Mouse (Mus musculus) liver, embryonic 12.5 days (tissue): ENCODE data around the gene Gnai1. TPM values are rescaled to one million over a fixed set of nuclear protein-coding genes. Genes with fewer than 3 reads are reported as not detected.

Experiments used
- ATAC-seq: fragments of 200-750 bp; cut with Nextera tagmentation; 2 replicates; pipeline ENCODE4 v1.8.0; 2017; ENCODE audit warnings: moderate number of reproducible peaks, mild to moderate bottlenecking, moderate library complexity
- H3K27ac ChIP-seq: fragments of 300-500 bp; sonication (generic); 2 replicates; pipeline ENCODE4 v1.5.1; 2016; ENCODE audit warnings: mild to moderate bottlenecking
- H3K27me3 ChIP-seq: fragments of 300-500 bp; sonication (generic); replicated peaks from 2 replicates; pipeline ENCODE4 v1.6.1; 2016; ENCODE audit warnings: mild to moderate bottlenecking, moderate library complexity
- H3K36me3 ChIP-seq: fragments of 300-500 bp; sonication (generic); 2 replicates; pipeline ENCODE4 v1.6.1; 2016; ENCODE audit warnings: mild to moderate bottlenecking, moderate library complexity
- H3K4me1 ChIP-seq: fragments of 300-500 bp; sonication (generic); 2 replicates; pipeline ENCODE4 v1.6.1; 2016
- H3K4me2 ChIP-seq: fragments of 300-500 bp; sonication (generic); 2 replicates; pipeline ENCODE4 v1.6.1; 2016; ENCODE audit warnings: mild to moderate bottlenecking, moderate library complexity
- H3K4me3 ChIP-seq: fragments of 300-500 bp; sonication (generic); 2 replicates; pipeline ENCODE4 v1.5.1; 2016; ENCODE audit warnings: mild to moderate bottlenecking, moderate library complexity
- H3K9ac ChIP-seq: fragments of 300-500 bp; sonication (generic); 2 replicates; pipeline ENCODE4 v1.6.1; 2016; ENCODE audit warnings: mild to moderate bottlenecking, moderate library complexity
- H3K9me3 ChIP-seq: fragments of 300-500 bp; sonication (generic); replicated peaks from 2 replicates; pipeline ENCODE4 v1.6.1; 2016; ENCODE audit warnings: mild to moderate bottlenecking, moderate library complexity
- WGBS: fragments of 180-500 bp; shearing (Covaris S2); methylation state at CpG from one replicate; pipeline ENCODE4 v1.1.7; 2016; ENCODE audit not compliant: insufficient replicate concordance; 5-methylcytosine and 5-hydroxymethylcytosine counted together
- polyA plus RNA-seq: library from polyadenylated mRNA; unstranded; fragments of >200 nt; fragmentation: Nextera tagmentation; extraction: Ambion mirVana; gene quantifications from 2 replicates; pipeline ENCODE4 v1.2.1, GENCODE M21; 2016

Gene Gnai1
- polyA plus RNA-seq, 1 experiment from 2014 or later = 4.2 TPM

DNA sequence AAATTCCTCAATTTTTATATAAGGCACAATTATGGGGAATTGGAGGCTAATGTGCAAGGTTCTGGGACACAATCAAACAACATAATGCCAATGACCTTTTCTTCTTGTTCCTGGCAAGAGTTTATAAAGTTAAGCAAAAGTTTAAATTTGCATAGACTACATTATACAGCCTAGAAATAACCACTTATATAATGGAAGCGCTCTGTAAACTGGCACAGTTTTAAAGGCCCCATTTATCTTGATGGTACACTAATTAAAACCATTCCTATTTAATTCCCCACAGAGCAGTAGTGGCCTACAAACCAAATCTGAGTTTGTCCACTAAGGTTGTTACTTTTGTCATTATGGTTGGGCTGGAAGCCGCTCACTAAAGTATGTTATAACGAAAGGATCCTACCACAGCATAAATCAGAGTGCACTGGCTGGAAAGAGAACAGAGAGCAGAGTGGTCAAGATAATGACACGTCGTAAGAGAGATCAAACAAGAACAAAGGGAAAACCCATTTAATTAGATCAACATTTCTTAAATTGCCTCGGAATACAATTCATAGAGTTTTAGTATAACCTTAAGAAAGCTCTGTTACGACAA is 85.7 kb downstream of the Gnai1 start:
- WGBS = 72% methylated on average over 7 of the region's 7 CpGs

DNA sequence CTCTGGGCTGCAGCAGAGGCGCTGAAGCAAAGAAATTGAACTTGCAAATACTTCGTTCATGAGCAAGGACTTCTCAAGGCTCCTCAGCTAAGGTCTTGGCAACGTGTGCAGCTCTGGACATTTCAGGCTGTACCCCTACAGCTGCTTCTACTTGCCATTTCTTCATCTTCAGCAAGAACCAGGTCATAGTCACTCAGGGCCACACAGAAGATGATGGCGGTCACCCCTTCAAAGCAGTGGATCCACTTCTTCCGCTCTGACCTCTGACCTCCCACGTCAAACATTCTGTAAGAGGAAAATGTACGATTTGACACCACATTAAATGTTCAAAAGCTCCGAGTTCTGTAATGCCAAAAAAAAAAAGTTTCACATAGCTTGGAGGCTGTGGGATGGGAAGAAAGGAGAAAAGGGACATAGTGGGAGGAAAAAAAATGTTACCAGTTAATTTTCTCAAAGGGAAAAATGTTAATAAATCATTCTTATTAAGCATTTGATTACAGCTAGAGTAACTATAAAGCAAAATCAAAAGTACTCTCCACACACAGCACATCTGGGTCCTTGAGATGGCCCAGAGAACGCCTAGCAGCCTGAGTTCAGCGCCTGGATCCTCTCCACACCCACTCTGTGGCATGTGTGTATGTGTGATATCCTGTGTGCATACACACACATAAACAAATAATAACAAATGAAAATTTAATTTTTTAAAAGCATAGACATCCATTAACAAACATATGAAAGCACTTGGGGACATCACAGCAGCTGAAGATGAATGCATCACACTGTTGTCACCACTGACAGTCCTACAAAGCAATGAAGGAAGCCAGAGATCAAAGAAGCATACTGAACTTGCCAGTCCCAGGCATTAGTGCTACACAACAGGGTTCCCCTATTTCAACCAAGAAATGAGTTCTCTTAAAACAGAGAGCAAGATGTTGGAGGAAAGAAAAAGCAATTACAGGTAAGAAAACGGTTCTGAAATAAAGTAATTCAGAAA is 86.6 kb downstream of the Gnai1 start:
- WGBS = 67% methylated on average over 11 of the region's 11 CpGs
- Histone ChIP-seq H3K4me1 (no peaks in the 10 kb centered on the region), H3K9ac (no peak overlapping the region), H3K27me3 (no peaks in the 10 kb centered on the region), H3K36me3 (no peaks in the 10 kb centered on the region), H3K4me2 (no peak overlapping the region), H3K9me3 (no peaks in the 10 kb centered on the region), H3K4me3 (no peak overlapping the region), H3K27ac (no peak overlapping the region)
- no peak for ATAC-seq

More for the DNA sequence above, 85.7 kb downstream of the Gnai1 start:
- no peaks in the 10 kb centered on the region for H3K27me3 ChIP-seq
- no peaks in the 10 kb centered on the region for H3K4me1 ChIP-seq
- H3K4me3 ChIP-seq = no peak overlapping the region
- H3K9me3 ChIP-seq = no peaks in the 10 kb centered on the region
- H3K9ac ChIP-seq = no peak overlapping the region
- no peak for ATAC-seq
- no peaks in the 10 kb centered on the region for H3K36me3 ChIP-seq
- no peak overlapping the region for H3K4me2 ChIP-seq
- H3K27ac ChIP-seq = no peak overlapping the region

DNA sequence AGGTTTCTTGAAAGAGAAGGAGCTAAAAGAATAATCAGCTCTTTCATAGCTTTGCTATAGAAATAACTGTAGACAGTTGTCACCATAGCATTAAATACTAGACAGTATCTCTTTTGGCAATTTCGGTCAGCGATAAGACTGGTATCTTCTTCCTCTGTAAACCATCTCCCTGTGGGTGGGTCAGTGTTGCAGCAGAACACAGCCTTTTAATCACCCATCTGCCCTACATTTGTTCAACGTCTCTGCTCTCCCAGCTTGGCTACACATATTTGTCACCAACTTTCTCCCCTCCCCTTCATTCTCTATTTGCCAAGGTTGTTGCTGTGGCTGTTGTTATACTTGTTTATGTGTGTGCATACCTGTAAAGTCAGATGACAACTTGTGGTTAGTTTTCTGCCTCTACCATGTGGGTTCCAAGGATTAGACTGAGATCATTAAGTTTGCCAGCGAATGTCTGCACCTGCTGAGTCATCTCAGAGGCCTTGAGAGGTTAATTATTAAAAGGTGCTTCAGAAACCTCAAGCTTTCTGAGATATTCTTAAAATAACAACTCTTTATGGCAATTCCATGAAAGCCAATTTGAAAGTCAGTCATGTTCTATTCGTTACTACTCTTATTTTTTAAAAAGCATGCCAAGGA is 109.7 kb downstream of the Gnai1 start:
- Histone ChIP-seq H3K27ac (no peak overlapping the region), H3K36me3 (no peaks in the 10 kb centered on the region)
- ATAC-seq = no peak

DNA sequence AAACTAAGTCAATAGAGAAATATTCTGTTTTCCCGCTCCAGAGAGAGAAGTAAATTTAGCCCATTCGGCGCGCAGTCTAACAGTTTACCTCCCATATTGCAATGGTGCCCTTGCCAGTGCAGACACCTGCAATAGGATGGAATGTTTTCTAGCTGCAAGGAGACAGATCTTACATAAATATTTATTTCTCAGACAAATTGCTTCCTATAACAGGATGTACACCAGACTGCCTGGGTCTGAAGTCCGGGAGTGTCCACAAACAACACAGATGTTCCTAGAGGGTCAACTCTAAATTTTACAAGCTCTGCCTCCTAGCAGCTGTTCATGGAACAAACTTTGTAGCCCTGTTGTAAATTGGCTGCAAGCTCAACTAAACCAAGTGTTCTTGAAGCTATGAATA is 111.0 kb downstream of the Gnai1 start:
- H3K4me3 ChIP-seq = no peak overlapping the region
- ATAC-seq = no peak
- no peaks in the 10 kb centered on the region for H3K36me3 ChIP-seq
- no peak overlapping the region for H3K4me2 ChIP-seq
- H3K27me3 ChIP-seq = no peaks in the 10 kb centered on the region
- 80% methylated on average over 5 of the region's 5 CpGs for WGBS
- H3K27ac ChIP-seq = no peak overlapping the region
- no peaks in the 10 kb centered on the region for H3K4me1 ChIP-seq
- H3K9ac ChIP-seq = no peak overlapping the region
- H3K9me3 ChIP-seq = 0 out of 2 replicates have a peak, but pooled peaks cover 3% of the 10 kb centered on the region

More for the DNA sequence above, 109.7 kb downstream of the Gnai1 start:
- Histone ChIP-seq H3K9me3 (0 out of 2 replicates have a peak, but pooled peaks cover 3% of the 10 kb centered on the region), H3K27me3 (no peaks in the 10 kb centered on the region), H3K4me3 (no peak overlapping the region), H3K9ac (no peak overlapping the region), H3K4me1 (no peaks in the 10 kb centered on the region), H3K4me2 (no peak overlapping the region)
- WGBS = 65% methylated on average over 5 of the region's 5 CpGs

DNA sequence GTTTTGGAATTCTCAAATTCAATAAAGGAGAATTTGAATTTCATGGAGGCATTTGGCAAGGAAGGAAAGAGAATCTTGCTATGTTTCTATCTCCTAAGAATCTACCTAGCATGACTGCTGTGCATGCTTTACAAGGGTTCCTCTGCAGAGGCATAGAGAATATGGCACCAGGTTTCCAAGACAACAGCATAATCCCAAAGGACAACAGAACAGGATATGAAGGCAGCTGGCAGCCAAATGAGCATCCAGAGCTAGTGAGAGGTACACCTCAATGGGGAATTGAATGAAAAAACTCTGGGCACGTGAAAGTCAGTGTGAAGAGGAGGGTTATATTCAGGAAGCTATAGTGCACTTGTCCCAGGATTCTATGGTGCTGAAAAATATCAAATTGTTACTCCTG is 130.8 kb downstream of the Gnai1 start:
- ATAC-seq = no peak
- WGBS = 39% methylated on average over 1 of the region's 1 CpGs
- H3K36me3 ChIP-seq = no peaks in the 10 kb centered on the region
- H3K4me1 ChIP-seq = no peaks in the 10 kb centered on the region
- no peaks in the 10 kb centered on the region for H3K9me3 ChIP-seq
- H3K9ac ChIP-seq = no peak overlapping the region
- no peak overlapping the region for H3K27ac ChIP-seq
- H3K4me2 ChIP-seq = no peak overlapping the region
- no peak overlapping the region for H3K4me3 ChIP-seq
- H3K27me3 ChIP-seq = no peaks in the 10 kb centered on the region

DNA sequence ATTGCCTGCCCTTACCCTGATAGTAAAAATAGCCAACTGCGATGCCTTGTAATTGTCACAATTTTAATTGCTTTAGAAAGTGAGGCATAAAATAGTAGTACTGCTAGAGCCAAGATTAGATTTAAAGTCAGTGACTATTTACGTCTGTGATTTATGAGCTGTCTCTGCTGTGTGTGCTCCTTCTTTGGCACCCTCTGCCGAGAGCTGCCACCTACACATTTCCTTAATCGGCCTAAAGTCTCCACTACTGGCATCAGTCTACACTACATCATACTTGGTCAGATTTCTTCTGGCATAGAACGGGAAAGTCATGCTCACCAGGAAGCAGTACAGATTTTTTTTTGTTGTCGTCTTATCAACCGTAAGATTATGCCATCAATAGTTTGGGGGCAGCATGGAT is 131.3 kb downstream of the Gnai1 start:
- Histone ChIP-seq H3K27ac (no peak overlapping the region), H3K4me1 (no peaks in the 10 kb centered on the region), H3K9me3 (no peaks in the 10 kb centered on the region), H3K27me3 (no peaks in the 10 kb centered on the region), H3K9ac (no peak overlapping the region), H3K4me3 (no peak overlapping the region), H3K4me2 (no peak overlapping the region), H3K36me3 (no peaks in the 10 kb centered on the region)
- ATAC-seq = no peak
- WGBS = 67% methylated on average over 7 of the region's 7 CpGs

DNA sequence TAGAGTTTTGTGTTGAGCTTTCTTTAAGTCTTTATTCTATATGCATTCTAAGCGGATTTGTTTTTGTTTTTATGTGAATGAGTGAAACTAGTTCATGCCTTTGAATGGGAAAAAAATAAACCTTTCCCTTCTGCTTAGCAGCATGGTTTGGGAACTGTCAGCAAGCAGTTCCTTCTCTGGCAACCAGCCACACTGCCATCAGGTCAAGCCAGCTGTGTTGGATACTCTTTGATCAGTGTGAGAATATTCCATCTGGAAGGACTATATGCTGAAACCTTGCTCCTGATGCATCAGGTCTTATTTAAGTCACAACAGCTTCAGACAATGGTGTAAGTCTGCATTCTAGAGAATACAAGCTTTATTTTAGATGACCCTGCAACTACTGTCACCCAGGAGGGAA is 139.3 kb downstream of the Gnai1 start:
- Histone ChIP-seq H3K9me3 (no peaks in the 10 kb centered on the region), H3K4me2 (no peak overlapping the region), H3K9ac (no peak overlapping the region), H3K27ac (no peak overlapping the region), H3K36me3 (no peaks in the 10 kb centered on the region), H3K27me3 (no peaks in the 10 kb centered on the region), H3K4me1 (no peaks in the 10 kb centered on the region), H3K4me3 (no peak overlapping the region)
- no peak for ATAC-seq
- WGBS = 39% methylated on average over 1 of the region's 1 CpGs

DNA sequence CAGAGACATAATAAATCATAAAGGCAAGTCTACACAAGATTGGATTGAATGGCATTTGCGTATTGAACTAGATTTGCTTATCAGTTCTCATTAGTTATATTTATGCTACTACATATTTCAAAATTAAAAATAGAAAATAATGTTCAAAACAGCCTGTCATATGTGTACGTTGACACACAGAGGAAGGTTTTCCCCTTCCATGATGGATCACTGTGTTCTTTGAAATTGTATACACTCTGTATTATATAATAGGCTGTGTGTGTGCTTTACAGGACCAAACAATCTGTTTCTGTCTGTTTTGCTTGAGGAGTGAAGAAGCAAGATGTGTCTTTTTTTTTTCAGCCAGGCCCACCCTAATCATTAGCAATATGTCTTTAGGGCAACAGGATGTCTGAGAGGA is 141.9 kb downstream of the Gnai1 start:
- Histone ChIP-seq H3K4me3 (no peak overlapping the region), H3K27me3 (no peaks in the 10 kb centered on the region), H3K4me1 (no peaks in the 10 kb centered on the region), H3K27ac (no peak overlapping the region), H3K4me2 (no peak overlapping the region), H3K36me3 (no peaks in the 10 kb centered on the region), H3K9ac (no peak overlapping the region), H3K9me3 (no peaks in the 10 kb centered on the region)
- 53% methylated on average over 2 of the region's 2 CpGs for WGBS
- ATAC-seq = no peak

DNA sequence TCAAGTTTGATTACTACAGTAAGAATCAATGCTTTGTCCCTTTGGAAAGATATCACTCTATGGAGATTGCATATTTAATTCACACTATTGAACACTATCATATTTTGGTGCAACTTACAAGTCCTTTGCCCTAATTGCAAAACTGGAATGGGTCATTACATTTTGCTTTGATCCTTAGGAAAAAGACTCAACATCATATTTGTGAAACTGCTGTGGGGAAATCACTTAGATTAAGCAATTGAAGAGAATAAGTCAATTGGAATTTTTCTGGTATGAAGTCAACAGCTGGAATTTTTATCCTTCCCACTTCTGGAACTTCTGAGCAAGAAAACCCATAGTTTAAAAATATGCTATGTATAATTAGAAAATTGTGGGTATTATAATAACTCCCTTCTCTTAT is 142.3 kb downstream of the Gnai1 start:
- Histone ChIP-seq H3K27ac (no peak overlapping the region), H3K9me3 (no peaks in the 10 kb centered on the region), H3K4me3 (no peak overlapping the region), H3K9ac (no peak overlapping the region), H3K4me2 (no peak overlapping the region), H3K36me3 (no peaks in the 10 kb centered on the region), H3K27me3 (no peaks in the 10 kb centered on the region), H3K4me1 (no peaks in the 10 kb centered on the region)
- ATAC-seq = no peak
